Mouse (Mus musculus) brown adipose tissue, adult 24 weeks (tissue): ENCODE measurements at regions not wholly inside any gene's neighbourhood (a gene's known extent, or its start where the extent isn't known, plus 50 kb on each side); places are given as distances from the start of the nearest gene placed in this dataset.

ENCODE experiments used
- H3K27ac ChIP-seq: fragments of 200-500 bp; replicated peaks from 2 replicates; pipeline ENCODE4 v1.5.1; 2012; ENCODE audit warnings: low read depth, mild to moderate bottlenecking, low read length
- H3K4me1 ChIP-seq: fragments of 200-500 bp; 2 replicates; pipeline ENCODE4 v1.6.1; 2012; ENCODE audit warnings: low read length, mixed read lengths; ENCODE audit not compliant: control insufficient read depth, insufficient read depth, insufficient read length
- H3K4me3 ChIP-seq: fragments of 200-500 bp; 2 replicates; pipeline ENCODE4 v1.5.1; 2012; ENCODE audit warnings: low read depth, mild to moderate bottlenecking, low read length, moderate library complexity; ENCODE audit not compliant: insufficient read depth

GRCm38 (mm10) chr13:37621319-37622050 is 156.7 kb upstream of the Rreb1 start:
- no peak overlapping the region for H3K27ac ChIP-seq
- H3K4me1 ChIP-seq = peaks cover 10% of the 10 kb centered on the region; the same call in 1 of the 2 replicates
- no peak overlapping the region for H3K4me3 ChIP-seq

- Histone ChIP-seq H3K4me1 (peaks cover 10% of the 10 kb centered on the region; the same call in 1 of the 2 replicates), H3K27ac (no peak overlapping the region), H3K4me3 (no peak overlapping the region)
Observed at GRCm38 (mm10) chr13:37622366-37623088, 155.7 kb upstream of the Rreb1 start.

- Histone ChIP-seq H3K4me1 (peaks cover 6% of the 10 kb centered on the region; the same call in 1 of the 2 replicates), H3K4me3 (no peak overlapping the region), H3K27ac (no peak overlapping the region)
Observed at GRCm38 (mm10) chr13:37624741-37625140, 153.5 kb upstream of the Rreb1 start.

GRCm38 (mm10) chr13:37625532-37626235 is 152.5 kb upstream of the Rreb1 start:
- H3K4me1 ChIP-seq = no peaks in the 10 kb centered on the region; the same call in 1 of the 2 replicates
- no peak overlapping the region for H3K27ac ChIP-seq
- H3K4me3 ChIP-seq = no peak overlapping the region

- no peak overlapping the region for H3K4me3 ChIP-seq
- H3K27ac ChIP-seq = no peak overlapping the region
- no peaks in the 10 kb centered on the region for H3K4me1 ChIP-seq
Observed at GRCm38 (mm10) chr13:37628391-37629270, 149.6 kb upstream of the Rreb1 start.

- Histone ChIP-seq H3K4me3 (no peak overlapping the region), H3K4me1 (no peaks in the 10 kb centered on the region), H3K27ac (no peak overlapping the region)
Observed at GRCm38 (mm10) chr13:37629271-37629899, 148.8 kb upstream of the Rreb1 start.

GRCm38 (mm10) chr13:37632835-37633440 is 145.3 kb upstream of the Rreb1 start:
- H3K27ac ChIP-seq = no peak overlapping the region
- H3K4me3 ChIP-seq = no peak overlapping the region
- no peaks in the 10 kb centered on the region for H3K4me1 ChIP-seq

GRCm38 (mm10) chr13:37636363-37636762 is 141.8 kb upstream of the Rreb1 start:
- Histone ChIP-seq H3K4me3 (no peak overlapping the region), H3K27ac (no peak overlapping the region), H3K4me1 (no peaks in the 10 kb centered on the region)

- Histone ChIP-seq H3K4me3 (no peak overlapping the region), H3K4me1 (no peaks in the 10 kb centered on the region), H3K27ac (no peak overlapping the region)
Observed at GRCm38 (mm10) chr13:37637151-37637550, 141.0 kb upstream of the Rreb1 start.

GRCm38 (mm10) chr13:37638071-37638511 is 140.1 kb upstream of the Rreb1 start:
- Histone ChIP-seq H3K4me1 (no peaks in the 10 kb centered on the region), H3K27ac (no peak overlapping the region), H3K4me3 (no peak overlapping the region)

- Histone ChIP-seq H3K4me3 (no peak overlapping the region), H3K4me1 (no peaks in the 10 kb centered on the region), H3K27ac (no peak overlapping the region)
Observed at GRCm38 (mm10) chr13:37642410-37643093, 135.6 kb upstream of the Rreb1 start.

GRCm38 (mm10) chr13:37644751-37645181 is 133.4 kb upstream of the Rreb1 start:
- H3K4me1 ChIP-seq = no peaks in the 10 kb centered on the region
- no peak overlapping the region for H3K27ac ChIP-seq
- H3K4me3 ChIP-seq = no peak overlapping the region

GRCm38 (mm10) chr13:37649467-37650080 is 128.6 kb upstream of the Rreb1 start:
- Histone ChIP-seq H3K4me3 (no peak overlapping the region), H3K4me1 (no peaks in the 10 kb centered on the region), H3K27ac (no peak overlapping the region)
